Mouse (Mus musculus): ENCODE measurements around the gene Asic2.

Asic2 gene

DNA sequence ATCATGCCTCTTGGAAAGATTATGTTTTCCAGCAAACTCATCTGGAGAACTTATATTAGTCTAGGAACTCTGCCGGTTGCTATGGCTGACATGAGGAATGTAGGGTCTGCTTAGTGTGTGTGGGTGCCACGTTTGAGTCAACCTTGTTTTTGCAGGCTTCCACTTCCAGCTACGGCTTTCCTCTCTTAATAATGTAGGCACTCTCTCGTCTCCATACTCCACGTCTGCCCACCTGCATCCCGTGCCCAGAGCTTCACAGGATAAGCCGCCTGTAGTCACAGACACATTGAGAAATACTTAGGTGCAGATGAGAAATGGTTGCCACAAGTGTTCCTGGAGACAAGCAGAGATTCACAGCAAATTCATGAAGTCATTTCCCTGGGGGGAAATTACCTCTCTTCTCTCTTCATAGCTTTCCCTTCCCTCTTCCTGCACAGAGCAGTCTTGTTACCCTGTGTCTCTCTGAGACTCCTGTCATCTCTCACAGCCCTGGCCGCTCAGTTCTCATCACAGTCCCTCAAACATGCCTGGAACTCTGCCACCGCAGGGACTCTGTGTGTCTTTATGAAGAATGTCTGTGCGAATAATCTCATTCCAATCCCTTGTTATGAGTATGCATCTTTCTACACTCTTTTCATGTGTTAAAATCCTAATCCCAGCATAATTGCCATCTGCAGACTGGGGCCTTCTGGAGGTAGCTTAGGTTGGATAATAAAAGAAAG lies 102.4 kb downstream of the Asic2 start:
- POLR2A ChIA-PET = no interaction called here

DNA sequence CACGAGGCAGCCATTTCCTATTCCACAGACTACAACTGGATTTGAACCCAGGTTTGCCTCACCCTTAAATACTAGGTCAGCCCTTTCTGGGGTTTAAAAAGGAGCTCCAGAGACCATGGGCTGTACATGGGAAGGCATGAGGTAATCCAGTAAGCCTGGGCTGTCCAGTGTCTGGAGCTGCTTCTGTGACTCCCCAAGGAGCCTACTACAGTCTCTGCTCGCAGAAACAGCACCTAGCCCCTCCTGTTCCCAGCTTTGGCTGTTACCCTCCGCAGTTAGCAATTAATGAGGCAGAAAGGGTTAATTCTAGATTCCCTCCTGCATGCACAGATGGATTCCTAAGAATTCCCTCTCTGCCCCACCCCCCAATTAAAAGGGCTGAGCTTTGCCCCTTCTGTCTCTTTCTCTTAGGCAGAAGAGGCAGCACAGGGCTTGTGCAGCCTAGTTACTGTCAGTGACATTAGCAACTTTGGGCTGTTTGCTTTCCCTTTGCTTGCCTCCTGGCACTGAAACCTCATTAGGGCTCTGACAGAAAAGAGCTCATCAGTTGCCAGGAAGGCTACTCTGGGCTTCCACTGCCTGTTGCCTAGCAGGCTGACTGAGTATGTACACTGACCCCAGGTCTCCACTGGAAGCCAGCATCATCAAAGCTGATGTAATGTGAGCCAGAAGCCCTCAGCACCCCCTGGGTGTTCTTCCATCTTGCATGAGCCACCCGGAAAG lies 107.8 kb downstream of the Asic2 start, which contains the start of gene 5530401A14Rik:
Gene 5530401A14Rik, plus strand, starts transcription at position 424 of the 723 bp plus-strand sequence.
- ChIA-PET CTCF (interaction anchor here in 2 of 4 experiments (0.5 to 1.6 kb wide), 3 partner anchors 38 to 207 kb away, joined by 3 read pairs; no protein-coding TSS in a partner anchor), POLR2A (interaction anchor here in 1 of 4 experiments (0.5 to 0.6 kb wide), 2 partner anchors 35 to 88 kb away, joined by 5 to 6 read pairs; no protein-coding TSS in a partner anchor)

More for the DNA sequence above, 102.4 kb downstream of the Asic2 start:
- CTCF ChIA-PET = no interaction called here

DNA sequence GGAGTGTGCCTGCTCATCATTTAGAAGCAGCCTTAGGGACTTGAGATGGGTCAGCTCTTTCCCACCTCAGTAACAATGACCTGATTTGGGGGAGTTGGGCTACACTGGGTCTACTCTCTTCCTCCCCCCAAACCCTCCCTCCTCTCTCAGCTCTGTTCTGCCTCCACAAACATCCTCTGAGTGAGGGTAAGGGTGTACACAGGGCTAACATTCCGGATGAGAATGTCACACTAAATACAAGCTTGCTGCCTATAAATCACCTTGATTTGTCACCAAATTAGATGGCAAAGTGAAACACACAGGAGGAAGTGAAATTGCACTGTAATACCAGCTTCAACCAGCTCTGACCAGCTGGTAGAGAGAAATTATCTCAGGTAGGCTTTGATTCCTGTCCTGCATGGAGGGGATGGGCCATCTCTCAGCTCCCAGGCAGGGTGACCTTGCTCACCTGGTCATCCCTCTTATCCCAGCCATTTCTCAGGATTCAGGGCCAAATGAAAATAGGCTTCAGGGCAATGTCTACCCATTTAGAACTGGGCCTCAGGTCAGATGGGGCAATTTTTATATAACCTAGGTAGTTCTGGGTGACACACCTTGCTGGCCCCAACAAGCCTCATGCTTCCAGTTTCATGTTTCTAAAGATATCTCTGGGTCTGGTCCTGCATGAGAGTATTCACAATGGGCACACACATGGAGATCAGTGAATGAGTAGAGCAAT lies 120.3 kb downstream of the Asic2 start:
- CTCF ChIA-PET = no interaction called here
- POLR2A ChIA-PET = no interaction called here

DNA sequence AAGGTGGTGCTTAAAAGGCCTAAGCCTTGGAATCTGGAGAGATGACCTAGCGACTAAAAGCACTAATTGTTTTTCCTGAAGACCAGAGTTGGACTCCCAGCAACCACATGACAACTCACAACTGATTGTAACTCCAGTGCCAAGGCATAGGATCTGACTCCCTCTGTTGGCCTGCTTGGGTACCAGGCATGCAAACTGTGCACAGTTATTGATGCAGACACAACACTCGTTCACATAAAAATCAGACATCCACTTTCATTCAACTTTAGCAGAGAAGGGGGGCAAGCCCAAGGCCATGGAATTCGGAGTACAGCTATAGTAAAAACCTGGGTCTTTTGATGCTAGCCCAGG lies 122.6 kb downstream of the Asic2 start:
- POLR2A ChIA-PET = interaction anchor here in 2 of 4 experiments (0.6 to 2.0 kb wide), 2 partner anchors 9 to 12 kb away, joined by 3 to 6 read pairs; no protein-coding TSS in a partner anchor

DNA sequence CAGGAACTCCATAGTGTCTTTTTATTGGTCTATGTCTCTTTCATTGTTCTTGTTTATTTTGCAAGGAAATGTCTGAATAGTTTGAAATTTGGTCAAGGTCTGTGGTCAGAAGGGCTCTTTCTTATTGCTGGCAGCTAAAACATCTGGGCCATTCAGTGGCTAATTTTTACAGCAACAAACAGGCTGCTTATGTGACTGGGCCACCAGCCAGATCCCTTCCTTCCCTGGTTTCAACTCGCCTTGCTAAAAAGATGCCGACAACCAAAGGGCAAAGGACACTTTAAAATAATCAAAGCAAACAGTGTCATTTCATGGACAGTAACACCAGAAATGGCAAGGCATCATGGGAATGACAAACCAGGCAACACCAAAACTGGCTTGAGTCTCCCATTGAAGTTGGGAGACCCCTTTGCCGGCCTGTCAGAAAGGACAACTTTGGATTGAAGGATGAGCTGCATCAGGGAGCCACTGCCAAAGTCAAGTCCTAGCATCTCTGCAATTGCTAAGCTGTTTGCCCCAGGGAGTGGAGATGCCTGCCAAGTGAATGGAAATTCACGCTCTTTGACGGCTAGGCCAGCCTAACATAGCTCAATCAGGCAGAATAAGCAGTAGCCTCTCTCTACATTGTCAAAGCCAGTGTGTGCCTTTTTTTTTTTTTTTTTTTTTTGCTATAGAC lies 123.1 kb downstream of the Asic2 start:
- ChIA-PET CTCF (interaction anchor here in 2 of 4 experiments (0.6 to 0.9 kb wide), 3 partner anchors 13 to 329 kb away, joined by 3 to 6 read pairs (median 5); no protein-coding TSS in a partner anchor), POLR2A (interaction anchor here in 2 of 4 experiments (0.6 to 2.0 kb wide), 2 partner anchors 9 to 13 kb away, joined by 3 to 6 read pairs; no protein-coding TSS in a partner anchor)

More for the DNA sequence above, 122.6 kb downstream of the Asic2 start:
- CTCF ChIA-PET = interaction anchor here in 2 of 4 experiments (0.6 to 0.9 kb wide), 3 partner anchors 12 to 329 kb away, joined by 3 to 6 read pairs (median 5); no protein-coding TSS in a partner anchor

DNA sequence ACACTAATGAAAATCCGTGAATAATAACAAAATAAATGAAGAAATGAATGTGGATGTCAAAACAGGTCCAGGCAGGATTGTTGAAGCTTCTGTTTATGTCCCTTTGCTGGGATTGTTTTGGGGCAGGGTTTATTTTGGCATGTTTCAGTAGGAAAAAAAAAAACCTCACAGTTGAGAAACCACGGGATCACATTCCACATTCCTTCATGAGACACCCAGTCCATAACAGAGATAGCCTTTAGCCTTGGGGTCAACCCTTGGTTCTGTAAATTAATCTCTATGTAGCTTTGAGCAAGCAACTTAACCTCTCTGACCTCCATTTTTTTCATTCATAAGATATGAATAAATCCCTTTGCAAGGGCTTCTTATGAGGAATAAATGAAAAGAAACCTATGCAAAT lies 127.3 kb downstream of the Asic2 start:
- ChIA-PET POLR2A (no interaction called here), CTCF (interaction anchor here in 1 of 4 experiments (0.7 kb wide), 2 partner anchors 39 to 1483 kb away, joined by 3 to 4 read pairs; no protein-coding TSS in a partner anchor)

DNA sequence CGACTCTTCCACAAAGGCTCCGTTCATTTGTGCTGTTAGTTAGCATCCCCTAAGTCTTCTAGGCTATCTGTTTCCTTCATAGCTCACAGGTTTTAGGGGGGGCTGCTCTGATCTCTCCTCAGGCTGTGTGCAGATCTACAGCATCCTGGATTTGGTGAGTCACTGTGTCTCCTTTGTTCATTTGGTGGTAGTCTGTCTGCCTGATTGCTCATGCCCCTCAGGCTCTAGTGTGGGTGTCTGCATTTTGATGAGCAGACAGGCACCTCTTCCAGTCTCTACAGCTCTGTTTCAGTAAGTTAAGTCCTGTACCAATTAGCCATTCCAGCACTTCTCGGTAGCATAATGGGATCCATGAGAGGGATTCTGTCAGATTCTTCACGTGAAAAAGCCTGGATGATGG lies 129.8 kb downstream of the Asic2 start:
- ChIA-PET CTCF (no interaction called here), POLR2A (no interaction called here)

DNA sequence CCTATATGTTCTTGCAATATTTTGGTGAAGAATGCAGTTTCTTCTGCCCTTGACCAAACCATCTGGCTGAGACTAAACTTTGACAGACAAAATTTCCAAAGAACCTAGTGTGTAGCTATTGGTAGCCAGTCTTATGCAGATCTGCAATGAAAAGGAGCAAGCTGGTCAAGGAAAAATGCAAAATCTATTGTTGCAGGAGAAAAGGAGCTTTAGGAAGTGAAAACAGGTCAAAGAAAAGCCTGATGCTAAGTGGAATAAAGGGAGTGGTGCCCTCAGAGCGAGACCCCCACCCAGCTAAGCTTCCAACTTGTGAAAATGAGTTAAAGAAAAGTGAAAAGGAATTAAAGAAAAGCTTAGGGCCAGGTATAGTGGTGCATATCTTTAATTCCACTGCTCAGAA lies 135.9 kb downstream of the Asic2 start:
- ChIA-PET CTCF (interaction anchor here in 2 of 4 experiments (0.5 to 0.6 kb wide), 2 partner anchors 40 to 593 kb away, joined by 3 read pairs; no protein-coding TSS in a partner anchor), POLR2A (interaction anchor here in 2 of 4 experiments (0.6 to 1.3 kb wide), 3 partner anchors 11 to 1023 kb away, joined by 3 to 5 read pairs (median 3); no protein-coding TSS in a partner anchor)

DNA sequence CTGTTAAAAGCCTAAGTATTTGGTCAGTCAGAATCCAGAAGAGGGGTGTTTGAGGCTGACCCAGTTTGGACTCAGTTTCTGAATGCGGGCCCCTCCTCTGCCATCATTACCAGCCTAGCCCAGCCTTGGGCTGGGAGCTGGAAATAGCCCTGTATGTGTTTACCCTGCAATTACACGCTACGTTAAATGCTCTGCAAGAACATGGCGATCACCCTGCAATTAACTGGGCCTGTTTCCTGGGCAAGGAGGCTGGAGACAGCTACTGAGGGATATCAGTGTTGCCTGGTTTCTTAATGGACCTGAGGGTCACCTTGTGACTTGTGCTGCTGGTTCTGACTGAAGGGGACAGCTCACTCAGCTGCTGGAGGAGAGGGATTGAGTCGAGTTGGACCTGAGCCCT lies 151.7 kb downstream of the Asic2 start:
- CTCF ChIA-PET = interaction anchor here in 1 of 4 experiments (0.6 kb wide), 1 partner anchor 555 kb away, joined by 11 read pairs; no protein-coding TSS in a partner anchor
- POLR2A ChIA-PET = no interaction called here

DNA sequence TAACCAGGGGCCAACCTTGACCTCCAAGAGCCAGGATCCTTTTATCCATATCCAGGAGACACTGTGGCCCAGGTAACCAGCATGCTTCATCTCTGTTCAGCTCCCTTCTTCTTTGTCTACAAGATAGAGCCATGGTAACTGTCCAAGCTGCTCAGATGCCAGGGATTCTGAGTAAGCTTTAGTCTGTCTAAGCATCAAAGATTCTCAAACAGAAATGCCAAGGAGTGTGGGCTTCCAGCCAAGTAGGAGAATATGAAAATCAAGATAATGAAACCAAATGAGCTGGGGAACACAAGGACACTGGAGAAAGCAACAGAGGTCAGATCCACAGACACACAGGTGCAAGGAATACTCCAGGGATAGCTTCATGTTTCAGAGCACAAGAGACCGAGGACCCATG lies 153.4 kb downstream of the Asic2 start:
- CTCF ChIA-PET = no interaction called here
- POLR2A ChIA-PET = no interaction called here

DNA sequence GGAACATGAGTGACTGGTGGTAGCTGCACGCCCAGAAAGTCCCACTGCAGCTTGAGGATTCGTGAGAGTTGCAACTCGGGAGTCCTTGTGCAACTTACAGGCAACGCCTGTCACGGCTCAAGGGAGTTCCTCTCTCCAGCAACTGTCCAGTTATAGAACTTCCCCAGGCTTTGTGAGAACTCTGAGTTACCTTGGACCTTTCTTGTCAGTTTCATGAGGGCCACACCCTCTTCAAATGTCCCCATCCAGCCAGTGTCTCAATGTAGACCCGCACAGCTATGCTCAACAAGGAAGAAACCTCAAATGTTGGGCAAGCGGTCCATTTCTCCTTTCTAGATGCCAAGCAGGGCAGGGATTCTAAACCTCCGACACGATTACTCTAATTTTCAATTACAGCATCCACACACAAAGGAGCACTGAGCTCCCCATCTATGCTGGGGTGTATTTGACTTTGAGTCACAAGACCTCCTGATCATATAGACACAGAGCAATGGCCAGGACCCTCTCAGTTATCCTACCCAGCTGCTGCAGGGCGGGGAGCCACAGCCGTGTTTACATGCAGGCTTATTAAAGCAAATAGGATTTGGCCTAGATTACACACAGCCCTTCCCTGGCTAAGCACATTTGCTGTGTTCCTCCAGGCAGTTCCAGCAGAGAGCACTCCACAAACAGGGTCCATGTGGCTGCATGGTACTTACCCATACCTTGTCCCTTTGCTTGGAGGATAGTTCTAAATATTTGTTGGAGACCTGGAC lies 161.2 kb downstream of the Asic2 start:
- POLR2A ChIA-PET = no interaction called here
- CTCF ChIA-PET = no interaction called here

DNA sequence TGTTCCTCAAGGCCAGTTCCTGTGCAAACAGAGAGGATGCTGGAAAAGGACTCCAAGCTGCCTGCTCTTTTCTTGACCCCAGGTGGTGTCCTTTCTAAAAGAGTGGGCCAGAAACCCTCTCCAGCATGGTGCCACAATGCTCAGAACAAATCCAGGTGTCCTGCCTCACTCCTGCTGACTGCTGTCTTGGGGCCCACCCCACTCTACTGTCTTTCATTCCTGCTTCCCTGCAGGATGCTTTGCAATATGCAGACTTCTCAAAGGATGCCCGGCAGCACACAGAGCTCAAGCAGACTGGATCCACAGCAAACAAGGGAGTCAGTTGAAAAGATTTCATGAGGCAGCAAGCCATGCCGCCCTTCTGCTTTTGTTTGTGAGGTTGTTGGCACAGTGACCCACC lies 164.7 kb downstream of the Asic2 start:
- POLR2A ChIA-PET = no interaction called here

DNA sequence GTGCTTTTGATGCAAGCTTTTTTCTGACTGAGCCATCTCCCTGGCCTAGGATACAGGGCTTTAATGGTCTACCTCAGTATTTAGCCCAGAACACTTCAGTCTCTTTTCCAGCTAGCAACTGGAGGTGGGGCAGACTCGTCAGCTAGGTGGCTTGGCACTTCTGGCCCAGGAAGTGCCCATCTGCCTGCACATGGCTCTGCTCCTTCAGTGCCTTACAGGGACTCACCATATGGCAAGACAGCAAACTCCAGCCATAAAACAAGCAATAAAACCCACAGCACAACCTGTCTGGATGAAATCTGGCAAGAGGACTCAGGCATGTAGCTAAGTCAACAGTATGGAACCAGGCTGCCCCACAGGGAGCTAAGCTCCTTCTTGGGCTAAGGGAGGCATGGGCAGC lies 165.6 kb downstream of the Asic2 start:
- POLR2A ChIA-PET = interaction anchor here in 1 of 4 experiments (0.9 kb wide), 1 partner anchor 62 kb away, joined by 5 read pairs; no protein-coding TSS in a partner anchor
- CTCF ChIA-PET = interaction anchor here in 2 of 4 experiments (0.7 kb wide), 2 partner anchors 94 to 1325 kb away, joined by 4 to 13 read pairs; no protein-coding TSS in a partner anchor

More for the DNA sequence above, 164.7 kb downstream of the Asic2 start:
- CTCF ChIA-PET = no interaction called here

DNA sequence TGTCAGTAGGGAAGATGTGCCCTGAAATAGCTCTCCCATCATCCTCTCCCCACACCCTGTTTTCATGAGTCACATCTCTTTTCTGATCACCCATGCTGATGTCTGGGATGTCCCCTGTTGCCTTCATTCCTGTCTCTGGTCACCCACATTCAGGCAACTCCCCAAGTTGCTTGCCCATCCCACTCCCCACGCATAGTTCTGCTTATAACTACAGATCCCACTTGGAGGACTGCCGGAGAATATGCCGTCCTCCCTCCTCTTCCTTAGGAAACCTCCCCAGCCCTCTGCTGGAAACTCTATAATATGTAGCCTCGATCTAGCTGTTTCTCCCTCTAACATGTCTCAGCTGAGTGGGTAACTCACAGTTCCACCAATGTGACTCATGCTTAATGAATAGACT lies 167.4 kb downstream of the Asic2 start:
- ChIA-PET POLR2A (no interaction called here), CTCF (no interaction called here)

DNA sequence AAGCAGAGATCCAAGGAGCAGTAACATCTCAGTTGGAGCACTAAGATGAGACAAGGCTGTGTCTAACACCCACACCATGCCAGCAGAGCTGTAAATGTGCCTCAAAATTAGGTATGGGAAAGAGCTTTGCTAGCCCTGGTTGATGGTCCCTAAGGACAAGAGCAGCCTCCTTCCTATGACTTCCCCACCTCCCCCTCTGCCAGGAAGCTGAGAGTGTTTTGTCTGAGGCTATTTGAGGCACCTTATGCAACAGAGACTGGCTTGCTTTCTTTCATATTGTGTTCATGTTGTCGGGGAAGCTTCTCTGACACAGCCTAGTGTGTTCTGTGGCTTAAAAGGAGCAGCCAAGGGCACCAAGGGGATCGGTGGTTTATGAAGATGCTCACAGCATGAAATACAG lies 174.7 kb downstream of the Asic2 start:
- ChIA-PET CTCF (no interaction called here), POLR2A (no interaction called here)

DNA sequence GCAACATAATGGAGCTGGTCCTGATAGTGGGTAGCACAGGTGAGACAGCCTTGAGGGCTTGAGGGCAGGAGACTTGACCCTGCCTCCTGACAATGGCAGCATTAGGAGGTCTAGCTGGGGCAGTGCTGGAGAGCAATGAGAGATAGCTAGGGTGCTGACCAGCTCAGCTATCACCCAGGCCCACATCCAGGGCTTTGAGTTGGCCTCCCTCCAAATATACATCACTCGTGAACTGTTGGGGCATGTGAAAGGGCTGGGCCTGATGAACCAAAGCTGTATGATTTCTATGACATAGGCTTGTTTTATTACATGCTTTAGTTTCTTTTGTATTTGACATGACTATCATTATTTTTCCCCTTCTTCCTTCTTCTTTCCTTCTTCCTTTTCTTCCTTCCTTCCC lies 176.7 kb downstream of the Asic2 start:
- CTCF ChIA-PET = no interaction called here
- POLR2A ChIA-PET = interaction anchor here in 1 of 4 experiments (0.5 kb wide), 1 partner anchor 470 kb away, joined by 5 read pairs; no protein-coding TSS in a partner anchor

DNA sequence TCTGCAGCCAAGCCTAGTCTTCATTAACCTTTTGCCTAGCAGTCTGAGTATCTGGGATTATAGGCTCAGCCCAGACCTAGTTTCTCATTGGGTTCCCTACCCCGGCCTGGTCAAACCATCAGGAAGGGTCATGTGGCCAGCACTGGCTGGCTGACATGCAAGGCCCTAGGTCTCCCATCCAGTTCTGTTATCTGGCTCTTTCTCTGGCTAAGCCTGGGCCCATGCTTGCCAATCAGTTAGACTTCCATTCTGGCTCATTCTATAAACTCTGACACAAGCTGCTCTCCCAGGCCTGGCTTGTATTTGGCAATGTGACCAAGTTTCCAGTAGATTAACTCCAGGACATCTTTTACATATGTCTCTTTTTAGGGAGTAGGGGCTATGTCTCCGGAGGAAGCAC lies 187.7 kb downstream of the Asic2 start:
- POLR2A ChIA-PET = no interaction called here
- CTCF ChIA-PET = no interaction called here

DNA sequence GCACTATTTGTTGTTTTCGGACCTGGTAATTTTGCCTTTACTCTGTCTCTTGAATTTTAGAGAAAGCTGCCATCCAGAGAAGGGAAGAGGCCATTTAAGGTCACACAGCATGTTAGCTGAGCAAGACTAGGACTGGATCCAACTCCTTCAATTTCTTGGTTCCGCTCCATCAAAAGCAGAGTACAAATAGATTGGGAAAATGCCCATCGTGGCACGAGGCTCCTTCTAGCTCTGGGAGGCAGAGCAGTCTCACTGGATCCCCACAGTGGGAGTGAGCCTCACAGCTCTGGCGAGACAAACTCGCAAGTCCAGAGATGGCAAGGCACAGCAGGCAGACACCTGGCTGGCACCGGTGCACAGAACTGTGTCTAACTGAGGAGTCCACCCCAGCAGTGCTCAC lies 188.4 kb downstream of the Asic2 start:
- POLR2A ChIA-PET = no interaction called here
- CTCF ChIA-PET = no interaction called here

Data from embryonic stem cell, embryonic (primary cell).